Mouse (Mus musculus) brain, embryonic 14.5 days (tissue): Measurements from ENCODE around the gene Alkbh7.

ENCODE experiments used
- CTCF ChIP-seq: fragments of 200-500 bp; IDR thresholded peaks from 2 replicates; pipeline ENCODE4 v1.5.1; 2012; ENCODE audit warnings: inconsistent platforms, mild to moderate bottlenecking, moderate library complexity, borderline replicate concordance; ENCODE audit not compliant: insufficient read depth, insufficient read length; ENCODE audit errors: extremely low read depth
- POLR2A ChIP-seq: fragments of 200-500 bp; IDR thresholded peaks from 2 replicates; pipeline ENCODE4 v1.6.1; 2012; ENCODE audit warnings: mild to moderate bottlenecking, inconsistent platforms, borderline replicate concordance; ENCODE audit not compliant: poor library complexity, insufficient read depth, insufficient read length, severe bottlenecking; ENCODE audit errors: extremely low read depth

DNA sequence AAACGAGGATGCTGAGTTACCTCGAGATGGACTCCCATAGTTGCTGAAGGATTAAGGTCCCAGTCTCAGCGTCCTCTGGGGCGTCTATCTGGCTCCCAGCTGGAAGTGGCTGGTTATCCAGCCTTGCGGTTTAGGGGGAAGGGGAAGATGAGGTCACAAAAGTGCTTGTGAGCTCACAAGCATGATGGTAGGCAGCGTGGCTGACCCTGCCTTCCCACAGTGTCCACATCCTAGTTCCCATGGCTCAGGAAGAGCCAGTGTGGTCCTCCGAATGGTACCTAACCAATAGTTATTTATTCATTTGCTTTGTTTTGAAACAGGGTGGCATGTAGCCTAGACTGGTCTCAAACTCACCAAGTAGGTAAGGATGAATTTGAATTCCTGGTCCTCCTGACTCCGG, 44.4 kb downstream of the Alkbh7 start, which contains the start of gene Slc25a41:
- TF ChIP-seq POLR2A (no peak), CTCF (no peak)
